In the genomic region with DNA sequence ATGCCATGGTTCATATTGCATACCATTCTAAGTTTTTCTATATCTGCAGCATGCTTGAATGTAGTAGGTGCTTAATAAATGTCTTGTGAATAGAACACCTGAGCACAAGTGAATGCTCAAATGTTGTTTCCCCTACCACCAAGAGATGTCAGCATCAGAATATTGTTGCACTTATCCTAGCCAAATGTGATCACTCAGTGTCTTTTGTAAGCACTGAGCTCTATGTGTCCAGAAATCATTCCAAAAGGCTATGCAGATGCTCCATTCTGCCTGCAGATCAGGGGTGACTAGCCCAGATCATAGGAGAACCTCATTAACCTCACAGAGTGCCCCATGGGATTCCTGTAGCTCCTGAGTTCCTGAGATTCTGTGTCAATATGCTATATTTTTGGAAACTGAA, we compare ENCODE assay signal across 21 mouse cellular contexts.
A peak's percentile ranks its signal among the peaks of the same experiment; 100 is the strongest.
DNase-seq lines count a peak whose midpoint lies in the region; ATAC-seq and TF ChIP-seq lines count a peak whose summit lies in the region.
"Had no signal": no experiment of that assay in that cellular context is flagged by ENCODE, and none has a peak within 500 bp of the region (broad histone marks: within the 10 kb centered on the region; RNA-seq: fewer than 3 reads in every experiment).

No protein-coding gene starts in this region.

- DNase-seq in cerebellum, adult 11 months = no peak
- no peak for DNase-seq in frontal cortex, postnatal 25 days (ENCODE audit: low spot score in 2 of 2)
- DNase-seq in layer of hippocampus, adult 2 months (ENCODE audit: low spot score in 2 of 2) = no peak
- no peak for DNase-seq in layer of hippocampus, adult 9-11 months
- DNase-seq in cerebellum, adult 9-11 months = peak; percentile 16
- no peak for DNase-seq in embryo, embryonic 10.5 days (ENCODE audit: low spot score)
- DNase-seq: adrenal gland, adult 8-10 months; adrenal gland, postnatal 36 days; B cell, adult 2 months; forebrain, postnatal 0 days; gastrocnemius, postnatal 10 days; heart, postnatal 14 days; kidney, adult 11 months had no signal

- TF ChIP-seq CTCF in layer of hippocampus, adult 2 months (conservative IDR thresholded peaks at IDR 0.05) = peak; percentile 66

- ATAC-seq in cerebellum, adult (ENCODE audit: insufficient number of reproducible peaks, low FRiP score, low TSS enrichment) = peak; percentile 66
- ATAC-seq in frontal cortex, adult (ENCODE audit: low TSS enrichment) = peak; percentile 72
- ATAC-seq: CD4-positive, CD25-positive, alpha-beta regulatory T cell, adult 4 months; forebrain, embryonic 13.5 days; forebrain, postnatal 0 days; hindbrain, postnatal 0 days had no signal

- H3K4me3 ChIP-seq in layer of hippocampus, adult 2 months = no peak overlapping the region
- H3K4me3 ChIP-seq: embryonic facial prominence, embryonic 10.5 days; forebrain, embryonic 13.5 days; heart, embryonic 13.5 days; hindbrain, embryonic 13.5 days had no signal

- no peak overlapping the region for H3K27ac ChIP-seq in layer of hippocampus, adult 2 months
- H3K27ac ChIP-seq: embryonic facial prominence, embryonic 10.5 days; forebrain, embryonic 13.5 days; heart, embryonic 13.5 days; hindbrain, embryonic 13.5 days; hindbrain, postnatal 0 days had no signal
